Mouse (Mus musculus): ENCODE measurements around the gene Lrp5. TPM values are rescaled to one million over a fixed set of nuclear protein-coding genes. Genes with fewer than 3 reads are reported as not detected.

Gene Lrp5
- polyA plus RNA-seq, 1 experiment: 33.8 TPM

DNA sequence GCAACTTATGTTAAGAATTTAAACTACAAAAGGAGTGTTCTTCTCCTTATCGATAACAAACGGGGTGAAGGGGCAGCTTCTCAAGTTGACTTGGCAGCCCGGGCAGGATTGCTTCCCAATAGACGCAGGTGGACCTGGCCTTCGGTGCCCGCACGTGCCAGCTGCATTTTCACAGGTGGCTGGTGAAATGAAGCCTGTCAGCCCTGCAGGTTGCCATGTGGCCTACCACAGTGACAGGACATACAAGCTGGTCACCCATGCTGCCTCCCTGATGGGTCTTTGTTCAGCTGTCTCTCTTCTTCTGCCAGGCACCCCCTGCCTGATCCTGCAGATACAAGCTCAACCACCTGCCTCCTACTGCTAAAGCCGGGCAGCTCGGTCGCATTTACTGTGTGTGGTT lies 65.5 kb downstream of the Lrp5 start:
- TF ChIP-seq CTCF (IDR thresholded peaks at IDR 0.05; ENCODE audit: control insufficient read depth, insufficient read depth, insufficient read length): no peak
- no peak for TF ChIP-seq MAX (IDR thresholded peaks at IDR 0.05)
- TF ChIP-seq CEBPB (IDR thresholded peaks at IDR 0.05; ENCODE audit: low read depth): no peak
- Histone ChIP-seq H3K36me3 (ENCODE audit: control insufficient read depth, insufficient read depth) (peaks cover 30% of the 10 kb centered on the region), H3K4me3 (ENCODE audit: insufficient read depth, poor library complexity, severe bottlenecking) (no peak overlapping the region), H3K27me3 (ENCODE audit: control insufficient read depth, insufficient read depth, insufficient read length) (no peaks in the 10 kb centered on the region), H3ac (ENCODE audit: control insufficient read depth, insufficient read length, low read depth) (no peak overlapping the region), H3K79me2 (ENCODE audit: control insufficient read depth, insufficient read depth) (no peaks in the 10 kb centered on the region), H3K79me3 (ENCODE audit: low read depth) (no peaks in the 10 kb centered on the region)

- Histone ChIP-seq H3ac (ENCODE audit: control insufficient read depth, insufficient read length, low read depth) (no peak overlapping the region), H3K79me2 (ENCODE audit: control insufficient read depth, insufficient read depth) (no peaks in the 10 kb centered on the region), H3K36me3 (ENCODE audit: control insufficient read depth, insufficient read depth) (peaks cover 35% of the 10 kb centered on the region), H3K79me3 (ENCODE audit: low read depth) (no peaks in the 10 kb centered on the region), H3K27me3 (ENCODE audit: control insufficient read depth, insufficient read depth, insufficient read length) (no peaks in the 10 kb centered on the region), H3K4me3 (ENCODE audit: insufficient read depth, poor library complexity, severe bottlenecking) (no peak overlapping the region)
- no peak for TF ChIP-seq CEBPB (IDR thresholded peaks at IDR 0.05; ENCODE audit: low read depth)
These were observed 67.0 kb downstream of the Lrp5 start for GRCm38 (mm10) chr19:3619359-3619758.

GRCm38 (mm10) chr19:3613991-3614390 lies 72.4 kb downstream of the Lrp5 start:
- TF ChIP-seq USF1 (IDR thresholded peaks at IDR 0.05; ENCODE audit: low read depth): no peak
- no peak for TF ChIP-seq MYOG (IDR thresholded peaks at IDR 0.05; ENCODE audit: control insufficient read depth, extremely low read depth, insufficient read length)
- TF ChIP-seq FOSL1 (IDR thresholded peaks at IDR 0.05; ENCODE audit: insufficient read depth, low read length, poor library complexity, severe bottlenecking): no peak
- TF ChIP-seq MYOD1 (IDR thresholded peaks at IDR 0.05; ENCODE audit: control insufficient read depth, insufficient read length, low read depth): no peak
- TF ChIP-seq CEBPB (IDR thresholded peaks at IDR 0.05; ENCODE audit: low read depth): no peak
- no peak for TF ChIP-seq CTCF (IDR thresholded peaks at IDR 0.05; ENCODE audit: control insufficient read depth, insufficient read depth, insufficient read length)
- TF ChIP-seq MAX (IDR thresholded peaks at IDR 0.05): no peak
- no peaks in the 10 kb centered on the region for H3K27me3 ChIP-seq (ENCODE audit: control insufficient read depth, insufficient read depth, insufficient read length)
- H3K4me3 ChIP-seq (ENCODE audit: insufficient read depth, poor library complexity, severe bottlenecking): no peak overlapping the region
- H3K79me2 ChIP-seq (ENCODE audit: control insufficient read depth, insufficient read depth): no peaks in the 10 kb centered on the region
- peaks cover 29% of the 10 kb centered on the region for H3K36me3 ChIP-seq (ENCODE audit: control insufficient read depth, insufficient read depth)
- peaks cover 2% of the 10 kb centered on the region for H3K79me3 ChIP-seq (ENCODE audit: low read depth)
- no peak overlapping the region for H3ac ChIP-seq (ENCODE audit: control insufficient read depth, insufficient read length, low read depth)

DNA sequence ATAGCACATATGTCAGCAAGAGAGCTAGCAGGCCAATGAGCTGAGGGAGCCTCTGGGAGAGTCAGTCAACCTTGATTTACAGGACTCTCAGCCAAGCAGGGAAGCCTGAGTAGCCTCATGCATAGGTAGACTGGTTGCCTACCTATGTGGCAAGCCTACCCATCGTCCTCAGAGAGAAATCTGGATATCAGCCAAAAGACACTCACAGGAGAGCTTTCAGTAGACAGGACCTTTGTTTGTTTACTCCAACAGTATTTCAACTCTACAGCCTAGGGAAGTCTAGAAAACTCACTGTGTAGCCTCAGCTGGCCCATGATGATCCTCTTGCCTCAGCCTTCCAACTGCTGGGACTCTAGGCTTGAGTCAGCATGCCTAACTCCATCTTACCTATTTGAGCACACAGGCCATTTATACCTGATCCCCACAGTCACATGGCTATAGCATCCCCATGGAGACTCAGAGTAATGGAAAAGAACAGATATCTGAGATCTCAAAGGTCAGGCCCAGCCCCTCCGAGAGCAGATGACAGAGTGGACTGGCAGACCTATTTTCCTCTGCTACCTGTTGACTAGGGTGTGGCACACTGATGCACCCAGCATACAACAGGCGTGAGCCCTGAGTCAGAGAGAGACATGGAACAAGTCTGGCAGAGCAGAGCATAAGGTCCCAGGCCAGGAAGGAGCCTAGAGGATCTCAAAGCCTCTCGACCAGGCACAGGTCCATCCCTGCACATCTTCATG lies 73.7 kb downstream of the Lrp5 start:
- peaks cover 23% of the 10 kb centered on the region for H3K36me3 ChIP-seq (ENCODE audit: control insufficient read depth, insufficient read depth)
- no peaks in the 10 kb centered on the region for H3K27me3 ChIP-seq (ENCODE audit: control insufficient read depth, insufficient read depth, insufficient read length)
- H3K79me3 ChIP-seq (ENCODE audit: low read depth): peaks cover 2% of the 10 kb centered on the region
- TF ChIP-seq USF1 (IDR thresholded peaks at IDR 0.05; ENCODE audit: low read depth) (no peak), MAX (IDR thresholded peaks at IDR 0.05) (no peak), MYOG (IDR thresholded peaks at IDR 0.05; ENCODE audit: control insufficient read depth, extremely low read depth, insufficient read length) (no peak), CTCF (IDR thresholded peaks at IDR 0.05; ENCODE audit: control insufficient read depth, insufficient read depth, insufficient read length) (no peak), MYOD1 (IDR thresholded peaks at IDR 0.05; ENCODE audit: control insufficient read depth, insufficient read length, low read depth) (no peak)
- H3ac ChIP-seq (ENCODE audit: control insufficient read depth, insufficient read length, low read depth): no peak overlapping the region
- no peak overlapping the region for H3K4me3 ChIP-seq (ENCODE audit: insufficient read depth, poor library complexity, severe bottlenecking)
- H3K79me2 ChIP-seq (ENCODE audit: control insufficient read depth, insufficient read depth): no peaks in the 10 kb centered on the region

DNA sequence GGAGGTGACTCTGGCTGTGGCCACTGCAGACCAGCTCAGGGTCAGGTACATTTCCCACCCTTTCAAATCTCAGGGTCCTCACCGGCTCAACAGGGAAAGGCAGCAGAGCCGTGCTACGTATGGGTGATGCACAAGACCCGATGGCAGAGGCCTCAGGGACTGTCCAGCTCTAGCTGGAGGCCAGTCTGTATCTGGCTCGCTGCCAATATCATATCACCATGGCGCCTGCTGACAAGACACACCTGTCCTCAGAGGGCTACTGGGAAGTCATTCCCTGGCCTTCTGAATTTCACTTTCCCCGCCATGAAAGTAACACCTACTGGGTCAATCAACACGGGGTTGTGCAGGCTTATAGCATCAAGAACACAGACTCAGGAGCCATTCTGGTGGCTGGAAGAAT lies 74.6 kb downstream of the Lrp5 start:
- TF ChIP-seq MAX (IDR thresholded peaks at IDR 0.05) (no peak), CTCF (IDR thresholded peaks at IDR 0.05; ENCODE audit: control insufficient read depth, insufficient read depth, insufficient read length) (no peak), USF1 (IDR thresholded peaks at IDR 0.05; ENCODE audit: low read depth) (no peak), MYOG (IDR thresholded peaks at IDR 0.05; ENCODE audit: control insufficient read depth, extremely low read depth, insufficient read length) (no peak), FOSL1 (IDR thresholded peaks at IDR 0.05; ENCODE audit: insufficient read depth, low read length, poor library complexity, severe bottlenecking) (no peak), CEBPB (IDR thresholded peaks at IDR 0.05; ENCODE audit: low read depth) (no peak), MYOD1 (IDR thresholded peaks at IDR 0.05; ENCODE audit: control insufficient read depth, insufficient read length, low read depth) (no peak)
- Histone ChIP-seq H3K79me2 (ENCODE audit: control insufficient read depth, insufficient read depth) (no peaks in the 10 kb centered on the region), H3K36me3 (ENCODE audit: control insufficient read depth, insufficient read depth) (peaks cover 23% of the 10 kb centered on the region), H3ac (ENCODE audit: control insufficient read depth, insufficient read length, low read depth) (no peak overlapping the region), H3K4me3 (ENCODE audit: insufficient read depth, poor library complexity, severe bottlenecking) (no peak overlapping the region), H3K79me3 (ENCODE audit: low read depth) (peaks cover 2% of the 10 kb centered on the region), H3K27me3 (ENCODE audit: control insufficient read depth, insufficient read depth, insufficient read length) (no peaks in the 10 kb centered on the region)

GRCm38 (mm10) chr19:3610886-3611285 lies 75.5 kb downstream of the Lrp5 start:
- peaks cover 23% of the 10 kb centered on the region for H3K36me3 ChIP-seq (ENCODE audit: control insufficient read depth, insufficient read depth)

More at GRCm38 (mm10) chr19:3610886-3611285, 75.5 kb downstream of the Lrp5 start:
- H3ac ChIP-seq (ENCODE audit: control insufficient read depth, insufficient read length, low read depth): no peak overlapping the region
- H3K79me3 ChIP-seq (ENCODE audit: low read depth): peaks cover 2% of the 10 kb centered on the region
- no peak overlapping the region for H3K4me3 ChIP-seq (ENCODE audit: insufficient read depth, poor library complexity, severe bottlenecking)
- no peaks in the 10 kb centered on the region for H3K79me2 ChIP-seq (ENCODE audit: control insufficient read depth, insufficient read depth)
- H3K27me3 ChIP-seq (ENCODE audit: control insufficient read depth, insufficient read depth, insufficient read length): no peaks in the 10 kb centered on the region
- no peak for TF ChIP-seq MYOD1 (IDR thresholded peaks at IDR 0.05; ENCODE audit: control insufficient read depth, insufficient read length, low read depth)
- TF ChIP-seq CTCF (IDR thresholded peaks at IDR 0.05; ENCODE audit: control insufficient read depth, insufficient read depth, insufficient read length): no peak
- no peak for TF ChIP-seq FOSL1 (IDR thresholded peaks at IDR 0.05; ENCODE audit: insufficient read depth, low read length, poor library complexity, severe bottlenecking)
- no peak for TF ChIP-seq CEBPB (IDR thresholded peaks at IDR 0.05; ENCODE audit: low read depth)
- no peak for TF ChIP-seq USF1 (IDR thresholded peaks at IDR 0.05; ENCODE audit: low read depth)
- TF ChIP-seq MYOG (IDR thresholded peaks at IDR 0.05; ENCODE audit: control insufficient read depth, extremely low read depth, insufficient read length): no peak
- no peak for TF ChIP-seq MAX (IDR thresholded peaks at IDR 0.05)
